ENCODE assay signal across 13 mouse cellular contexts in genomic region chr1:40765521-40765920, GRCm38 (mm10). TPM values are rescaled to one million over a fixed set of nuclear protein-coding genes. Genes with fewer than 3 reads are reported as not detected.
"Had no signal": no experiment of that assay in that cellular context is flagged by ENCODE, and none has a peak within 500 bp of the region (broad histone marks: within the 10 kb centered on the region; RNA-seq: fewer than 3 reads in every experiment).

No protein-coding gene starts in this region.

- H3K4me3 ChIP-seq: left cerebral cortex, adult 2 months; limb, embryonic 10.5 days; liver, embryonic 12.5 days; lung, embryonic 15.5 days; midbrain, embryonic 12.5 days; neural tube, embryonic 15.5 days; stomach, embryonic 15.5 days had no signal

- H3K27ac ChIP-seq: left cerebral cortex, adult 2 months; limb, embryonic 10.5 days; liver, embryonic 12.5 days; lung, embryonic 15.5 days; midbrain, embryonic 12.5 days; neural tube, embryonic 15.5 days; stomach, embryonic 15.5 days had no signal

- DNase-seq: kidney, adult 18-20 months; kidney, postnatal 10 days; lung, postnatal 14 days; thymus, adult 2 months; thymus, postnatal 25 days had no signal

- H3K27me3 ChIP-seq: liver, embryonic 12.5 days; lung, embryonic 15.5 days; midbrain, embryonic 12.5 days; neural tube, embryonic 15.5 days; stomach, embryonic 15.5 days had no signal

- H3K4me1 ChIP-seq: limb, embryonic 10.5 days; lung, embryonic 15.5 days; stomach, embryonic 15.5 days had no signal

- H3K36me3 ChIP-seq: limb, embryonic 10.5 days; liver, embryonic 12.5 days; lung, embryonic 15.5 days; midbrain, embryonic 12.5 days; neural tube, embryonic 15.5 days; stomach, embryonic 15.5 days had no signal

RNA-seq across cellular contexts. Expression of gene Tmem182, which starts 39.9 kb away (rescaled TPM):
- total RNA-seq: megakaryocyte-erythroid progenitor cell, adult 5-6 weeks had no signal
- polyA plus RNA-seq: liver, embryonic 12.5 days; midbrain, embryonic 12.5 days had no signal
